Mouse (Mus musculus): ENCODE data around the gene Oat. TPM values are rescaled to one million over a fixed set of nuclear protein-coding genes. Genes with fewer than 3 reads are reported as not detected.
A peak's percentile ranks its signal among the peaks of the same experiment; 100 is the strongest.

Oat gene
- polyA plus RNA-seq, 1 experiment from 2014 or later = 155 TPM

DNA sequence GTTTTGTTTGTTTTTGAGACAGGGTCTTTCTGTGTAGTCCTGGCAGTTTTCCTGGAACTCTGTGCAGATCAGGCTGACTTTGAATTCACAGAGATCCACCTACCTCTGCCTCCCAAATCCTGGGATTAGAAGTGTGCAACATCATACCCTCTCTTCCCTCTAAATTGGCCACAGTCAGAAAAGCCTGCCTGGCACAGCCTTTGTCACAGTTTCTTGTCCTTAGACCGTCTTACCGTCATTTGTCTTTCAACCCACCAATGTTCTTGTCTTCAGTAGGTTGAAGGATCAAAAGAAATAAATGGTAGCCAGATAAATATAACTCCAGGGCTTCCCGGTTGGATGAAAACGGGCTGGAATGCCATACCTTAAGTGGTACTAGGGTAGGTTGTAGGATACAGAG lies 28.5 kb upstream of the Oat start:
- no peaks in the 10 kb centered on the region; the same call in 1 of the 2 replicates for H3K4me1 ChIP-seq (replicated peaks; ENCODE audit: control insufficient read depth, insufficient read depth)
- no peak for DNase-seq (ENCODE audit: low spot score)
- WGBS = 82% methylated on average over 4 of the region's 4 CpGs
- no peak for ATAC-seq (ENCODE audit: low FRiP score, low TSS enrichment)
- H3K27me3 ChIP-seq (ENCODE audit: control insufficient read depth, insufficient read depth, low read length) = peaks cover 5% of the 10 kb centered on the region; the same call in 1 of the 2 replicates
- H3K9ac ChIP-seq (ENCODE audit: low read length) = no peak overlapping the region
- no peak overlapping the region for H3K4me3 ChIP-seq (ENCODE audit: low read depth, low read length)
- H3K9me3 ChIP-seq (ENCODE audit: control insufficient read depth, low read length) = no peaks in the 10 kb centered on the region
- TF ChIP-seq CTCF (IDR thresholded peaks at IDR 0.05; ENCODE audit: low read depth) (no peak), EP300 (optimal IDR thresholded peaks at IDR 0.05) (no peak)
- H3K27ac ChIP-seq (replicated peaks) = no peak overlapping the region
- no peaks in the 10 kb centered on the region for H3K36me3 ChIP-seq (ENCODE audit: control insufficient read depth, insufficient read depth, low read length)
- H3K4me2 ChIP-seq (replicated peaks; ENCODE audit: low read depth) = no peak overlapping the region

DNA sequence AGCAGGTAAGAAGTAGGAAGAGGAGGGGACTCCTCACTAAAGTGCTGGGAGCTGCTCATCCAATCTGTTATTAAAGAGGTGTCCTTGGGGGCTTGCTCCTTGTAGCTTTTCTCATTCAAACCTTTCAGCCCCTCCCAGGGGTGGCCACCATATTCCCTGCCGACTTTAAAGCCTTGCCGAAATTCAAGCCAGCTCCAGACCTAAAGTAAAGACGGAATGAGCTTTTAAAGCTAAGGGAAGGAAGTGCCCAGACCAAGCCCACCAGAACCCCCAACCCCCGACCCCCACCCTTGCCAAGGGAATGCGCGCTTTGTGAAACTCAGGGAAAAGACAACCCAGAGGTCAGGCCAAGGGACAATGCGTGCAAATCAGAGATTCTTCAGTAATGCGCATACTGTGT lies 24.7 kb upstream of the Oat start:
- H3K9ac ChIP-seq (ENCODE audit: low read length) = no peak overlapping the region
- H3K27me3 ChIP-seq (ENCODE audit: control insufficient read depth, insufficient read depth, low read length) = peaks cover 15% of the 10 kb centered on the region; the same call in 1 of the 2 replicates
- 14% methylated on average over 8 of the region's 8 CpGs for WGBS
- DNase-seq (ENCODE audit: low spot score) (no peak), ATAC-seq (ENCODE audit: low FRiP score, low TSS enrichment) (no peak)
- no peak overlapping the region for H3K27ac ChIP-seq (replicated peaks)
- no peak overlapping the region for H3K4me2 ChIP-seq (replicated peaks; ENCODE audit: low read depth)
- H3K4me1 ChIP-seq (replicated peaks; ENCODE audit: control insufficient read depth, insufficient read depth) = peaks cover 2% of the 10 kb centered on the region; the same call in 1 of the 2 replicates
- TF ChIP-seq EP300 (optimal IDR thresholded peaks at IDR 0.05) = no peak
- H3K4me3 ChIP-seq (ENCODE audit: low read depth, low read length) = no peak overlapping the region
- no peaks in the 10 kb centered on the region for H3K36me3 ChIP-seq (ENCODE audit: control insufficient read depth, insufficient read depth, low read length)
- no peaks in the 10 kb centered on the region for H3K9me3 ChIP-seq (ENCODE audit: control insufficient read depth, low read length)

DNA sequence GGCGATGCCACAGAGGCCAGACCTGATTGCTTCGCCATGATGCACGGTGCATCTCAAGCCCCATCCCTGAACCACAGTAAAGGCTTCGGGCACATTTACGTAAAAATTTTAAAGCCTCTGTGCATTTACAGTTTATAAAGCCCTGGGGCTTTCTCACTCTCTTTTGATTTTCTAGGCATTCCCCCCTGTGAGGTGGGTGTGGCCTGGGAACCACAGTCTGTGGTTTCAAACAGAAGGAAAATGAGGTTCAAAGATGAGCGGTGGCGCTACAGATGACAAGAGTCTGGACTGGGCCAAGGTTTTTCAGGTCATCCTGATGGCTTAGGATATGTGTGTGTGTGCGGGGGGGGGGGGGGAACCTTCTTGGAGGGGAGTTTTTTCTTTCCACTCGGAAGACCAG lies 23.8 kb upstream of the Oat start:
- Histone ChIP-seq H3K9ac (ENCODE audit: low read length) (no peak overlapping the region), H3K4me2 (replicated peaks; ENCODE audit: low read depth) (peak overlapping the region; percentile 54), H3K4me3 (ENCODE audit: low read depth, low read length) (peak overlapping the region; percentile 35), H3K4me1 (replicated peaks; ENCODE audit: control insufficient read depth, insufficient read depth) (peaks cover 2% of the 10 kb centered on the region; the same call in 1 of the 2 replicates), H3K9me3 (ENCODE audit: control insufficient read depth, low read length) (no peaks in the 10 kb centered on the region), H3K36me3 (ENCODE audit: control insufficient read depth, insufficient read depth, low read length) (no peaks in the 10 kb centered on the region), H3K27me3 (ENCODE audit: control insufficient read depth, insufficient read depth, low read length) (peaks cover 15% of the 10 kb centered on the region; the same call in 1 of the 2 replicates), H3K27ac (replicated peaks) (no peak overlapping the region)
- ATAC-seq (ENCODE audit: low FRiP score, low TSS enrichment) = no peak
- WGBS = 6% methylated on average over 9 of the region's 9 CpGs
- DNase-seq (ENCODE audit: low spot score) = no peak
- TF ChIP-seq CTCF (IDR thresholded peaks at IDR 0.05; ENCODE audit: low read depth) = no peak
- TF ChIP-seq EP300 (optimal IDR thresholded peaks at IDR 0.05) = no peak

DNA sequence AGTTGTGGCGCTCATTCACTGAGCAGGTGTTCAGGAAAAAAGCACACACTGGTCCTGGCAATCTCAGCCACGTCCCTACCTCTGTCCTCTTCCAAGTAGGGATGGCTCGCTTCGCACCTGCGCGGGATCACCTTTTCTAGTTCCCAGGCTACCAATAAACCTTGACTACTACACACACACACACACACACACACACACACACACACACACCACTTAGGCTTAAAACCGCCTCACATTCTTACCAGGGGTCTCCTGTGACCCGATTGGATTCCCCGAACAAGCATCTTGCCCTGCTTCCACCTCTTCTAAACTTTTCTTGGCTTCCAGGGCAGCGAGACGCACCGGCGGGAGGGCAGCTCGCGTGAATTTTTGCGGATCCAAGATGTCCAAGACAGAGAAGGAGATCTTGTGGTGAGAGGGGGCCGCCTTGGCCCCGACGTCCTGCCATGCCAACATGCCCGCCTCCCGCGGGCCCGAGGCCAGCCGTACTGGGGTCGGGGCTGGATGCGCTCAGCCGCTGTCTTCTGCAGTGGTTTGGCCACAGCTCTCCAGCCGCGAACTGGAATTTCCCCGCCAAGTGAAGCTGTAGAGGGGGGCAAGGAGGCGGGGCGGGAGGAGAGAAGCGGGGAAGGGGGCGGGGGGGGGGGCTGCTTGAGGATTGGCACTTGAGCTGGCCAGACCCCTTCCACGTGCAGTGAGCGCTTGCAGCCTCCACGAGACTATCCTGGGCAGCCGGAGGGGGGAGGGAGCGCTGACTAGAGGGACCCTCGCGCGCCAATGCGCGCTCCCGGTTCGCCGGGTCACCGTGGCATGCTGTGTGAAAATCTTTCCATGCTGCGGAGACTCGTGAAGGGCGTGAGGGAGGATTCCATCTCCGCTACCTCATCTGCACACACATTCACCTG lies 23.1 kb upstream of the Oat start, which contains the start of gene Nkx1-2:
Gene Nkx1-2 (minus strand): TSS at position 567 of the 905 bp plus-strand sequence.
- Histone ChIP-seq H3K4me2 (replicated peaks; ENCODE audit: low read depth) (peak within 1 kb of the TSS; percentile 54), H3K9ac (ENCODE audit: low read length) (no peak within 1 kb of the TSS), H3K4me1 (replicated peaks; ENCODE audit: control insufficient read depth, insufficient read depth) (peaks cover 2% of the 10 kb centered on the region; the same call in 1 of the 2 replicates), H3K4me3 (ENCODE audit: low read depth, low read length) (peak within 1 kb of the TSS; percentile 35), H3K36me3 (ENCODE audit: control insufficient read depth, insufficient read depth, low read length) (no peaks in the 10 kb centered on the region), H3K9me3 (ENCODE audit: control insufficient read depth, low read length) (no peaks in the 10 kb centered on the region), H3K27me3 (ENCODE audit: control insufficient read depth, insufficient read depth, low read length) (peaks cover 15% of the 10 kb centered on the region; the same call in 1 of the 2 replicates), H3K27ac (replicated peaks) (no peak within 1 kb of the TSS)
- WGBS = 1% methylated on average over 49 of the region's 52 CpGs
- no peak for DNase-seq (ENCODE audit: low spot score)
- TF ChIP-seq EP300 (optimal IDR thresholded peaks at IDR 0.05) = no peak
- TF ChIP-seq CTCF (IDR thresholded peaks at IDR 0.05; ENCODE audit: low read depth) = no peak
- no peak for ATAC-seq (ENCODE audit: low FRiP score, low TSS enrichment)

DNA sequence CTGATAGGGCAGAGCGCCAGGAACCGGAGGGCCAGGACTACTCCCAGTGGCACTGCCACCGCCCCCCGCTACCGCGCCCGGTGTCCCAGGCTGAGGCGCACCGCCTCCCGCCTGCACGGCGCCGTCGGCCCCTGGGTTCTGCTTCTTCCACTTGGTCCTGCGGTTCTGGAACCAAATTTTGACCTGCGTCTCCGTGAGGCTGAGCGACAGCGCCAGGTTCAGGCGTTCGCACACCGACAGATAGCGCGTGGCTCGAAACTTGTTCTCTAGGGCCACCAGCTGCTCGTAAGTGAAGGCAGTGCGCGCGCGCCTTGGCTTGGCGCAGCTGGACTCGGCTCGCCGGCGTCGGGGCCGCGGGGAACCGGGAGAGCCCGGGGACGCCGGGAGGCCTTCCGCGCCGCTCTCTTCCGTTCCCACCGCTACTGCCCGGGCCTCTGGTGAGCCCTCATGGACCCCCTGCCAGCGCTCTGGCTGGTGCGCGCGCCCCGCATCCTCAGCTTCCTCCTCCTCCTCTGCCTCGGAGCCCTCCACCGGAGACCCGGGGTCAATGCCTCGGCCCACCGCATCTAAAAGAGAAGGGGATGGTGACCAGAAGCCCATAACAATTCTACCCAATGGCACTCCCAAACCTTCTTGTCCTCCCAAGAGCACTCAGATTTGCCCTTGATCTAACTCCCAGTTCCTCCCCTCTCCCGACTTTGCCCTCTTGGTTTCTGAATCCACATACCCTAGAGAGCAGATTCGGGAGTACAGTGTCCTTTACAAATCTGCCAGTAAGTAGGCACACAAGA lies 21.2 kb upstream of the Oat start:
- Histone ChIP-seq H3K4me1 (replicated peaks; ENCODE audit: control insufficient read depth, insufficient read depth) (peaks cover 2% of the 10 kb centered on the region; the same call in 1 of the 2 replicates), H3K27me3 (ENCODE audit: control insufficient read depth, insufficient read depth, low read length) (peaks cover 13% of the 10 kb centered on the region; the same call in 1 of the 2 replicates), H3K4me3 (ENCODE audit: low read depth, low read length) (peak overlapping the region; percentile 44), H3K27ac (replicated peaks) (no peak overlapping the region), H3K4me2 (replicated peaks; ENCODE audit: low read depth) (peak overlapping the region; percentile 72), H3K36me3 (ENCODE audit: control insufficient read depth, insufficient read depth, low read length) (no peaks in the 10 kb centered on the region), H3K9me3 (ENCODE audit: control insufficient read depth, low read length) (no peaks in the 10 kb centered on the region), H3K9ac (ENCODE audit: low read length) (0 out of 2 replicates have a peak overlapping the region, but pooled peaks have one; percentile 27)
- peak; percentile 46 for ATAC-seq (ENCODE audit: low FRiP score, low TSS enrichment)
- DNase-seq (ENCODE audit: low spot score) = peak; percentile 40
- no peak for TF ChIP-seq EP300 (optimal IDR thresholded peaks at IDR 0.05)
- no peak for TF ChIP-seq CTCF (IDR thresholded peaks at IDR 0.05; ENCODE audit: low read depth)
- 1% methylated on average over 55 of the region's 60 CpGs for WGBS
